In genomic region chr8:95025421-95025820, GRCm38 (mm10) we compare ENCODE assay signal across 9 mouse cellular contexts. TPM values are rescaled to one million over a fixed set of nuclear protein-coding genes. Genes with fewer than 3 reads are reported as not detected.
DNase-seq lines count a peak whose midpoint lies in the region; TF ChIP-seq lines count a peak whose summit lies in the region.
"Had no signal": no experiment of that assay in that cellular context is flagged by ENCODE, and none has a peak within 500 bp of the region (broad histone marks: within the 10 kb centered on the region; RNA-seq: fewer than 3 reads in every experiment).

No protein-coding gene starts in this region.

- H3K27ac ChIP-seq in heart, adult 2 months: no peak overlapping the region
- no peak overlapping the region for H3K27ac ChIP-seq in cortical plate, adult 2 months (ENCODE audit: insufficient read depth, low read length)

- no peaks in the 10 kb centered on the region for H3K36me3 ChIP-seq in heart, adult 2 months (ENCODE audit: control insufficient read depth, insufficient read depth, low read length)

- H3K79me2 ChIP-seq in heart, adult 2 months (replicated peaks; ENCODE audit: control insufficient read depth, insufficient read depth, low read length): no peaks in the 10 kb centered on the region

- no peaks in the 10 kb centered on the region for H3K27me3 ChIP-seq in heart, adult 2 months (ENCODE audit: control insufficient read depth, insufficient read depth, low read length)

- TF ChIP-seq EP300 in heart, adult 2 months (IDR thresholded peaks at IDR 0.05; ENCODE audit: insufficient read depth, low read depth, low read length): no peak

- no peak overlapping the region for H3K9ac ChIP-seq in heart, adult 2 months (ENCODE audit: low read depth, low read length)

- TF ChIP-seq POLR2A in heart, adult 2 months (IDR thresholded peaks at IDR 0.05; ENCODE audit: insufficient read depth, low read depth, low read length): no peak
- no peak for TF ChIP-seq POLR2A in cortical plate, adult 2 months (IDR thresholded peaks at IDR 0.05; ENCODE audit: extremely low read depth, insufficient read depth, low read length)

- no peaks in the 10 kb centered on the region for H3K4me1 ChIP-seq in heart, adult 2 months (ENCODE audit: control insufficient read depth, insufficient read depth, low read length)
- no peaks in the 10 kb centered on the region for H3K4me1 ChIP-seq in cortical plate, adult 2 months (ENCODE audit: control insufficient read depth, insufficient read depth, low read length)

- no peak for DNase-seq in heart, adult 2 months
- DNase-seq in heart, adult 11 months: no peak
- peak; percentile 56 for DNase-seq in right cerebral cortex, postnatal 14 days
- DNase-seq in right cerebral cortex, postnatal 25 days: no peak
- DNase-seq in testis, postnatal 14 days (ENCODE audit: low spot score): peak; percentile 29
- no peak for DNase-seq in urinary bladder, adult 2 months (ENCODE audit: low spot score)
- DNase-seq in frontal cortex, postnatal 10 days (ENCODE audit: low spot score in 2 of 2): no peak
- DNase-seq: layer of hippocampus, adult 9-11 months had no signal

- intact Hi-C loops in heart, adult 2 months (cut with DNase I): loop anchor here (5.0 kb wide), 1 partner anchor 52 kb away; no protein-coding TSS in a partner anchor

- 76% methylated on average over 2 of the region's 2 CpGs for WGBS in heart, adult 2 months

- no peak overlapping the region for H3K4me3 ChIP-seq in heart, adult 2 months
- H3K4me3 ChIP-seq in cortical plate, adult 2 months (ENCODE audit: insufficient read depth, low read length): no peak overlapping the region

- TF ChIP-seq CTCF in heart, adult 2 months (IDR thresholded peaks at IDR 0.05): peak; percentile 61
- peak; percentile 28; the same call in 1 of the 2 replicates for TF ChIP-seq CTCF in cortical plate, adult 2 months (IDR thresholded peaks at IDR 0.05; ENCODE audit: extremely low read depth, insufficient read depth, low read length)

RNA-seq across cellular contexts. Expression of gene Adgrg3, which starts 7.9 kb away (rescaled TPM):
- total RNA-seq in heart, adult 2 months (2021): 1 to 10 TPM; 1.3 to 2.5 TPM
- 4.3 and 4.9 TPM in 2 replicates for polyA plus RNA-seq in heart, adult 2 months (2012; rRNA removed)
- 0.30 and 0.40 TPM in 2 replicates for polyA plus RNA-seq in cortical plate, adult 2 months (2012; rRNA removed)
- 4.9 and 6.3 TPM in 2 replicates for polyA plus RNA-seq in urinary bladder, adult 2 months (2012; rRNA removed)

RNA-seq across cellular contexts. Expression of gene Drc7, which starts 29.5 kb away (rescaled TPM):
- not detected for total RNA-seq in heart, adult 2 months (2021)
- 0.41 TPM in 1 of 2 replicates, not detected in the other for polyA plus RNA-seq in heart, adult 2 months (2012; rRNA removed)
- polyA plus RNA-seq in cortical plate, adult 2 months (2012; rRNA removed): 0.93 and 2.2 TPM in 2 replicates
- 0.04 TPM in 1 of 2 replicates, not detected in the other for polyA plus RNA-seq in urinary bladder, adult 2 months (2012; rRNA removed)

RNA-seq across cellular contexts. Expression of gene Adgrg1, which starts 50.9 kb away (rescaled TPM):
- total RNA-seq in heart, adult 2 months (2021): 10 to 100 TPM; 52.1 to 67.8 TPM
- polyA plus RNA-seq in heart, adult 2 months (2012; rRNA removed): 96.1 and 107 TPM in 2 replicates
- 63.4 and 63.8 TPM in 2 replicates for polyA plus RNA-seq in cortical plate, adult 2 months (2012; rRNA removed)
- polyA plus RNA-seq in urinary bladder, adult 2 months (2012; rRNA removed): 47.4 and 52.8 TPM in 2 replicates

RNA-seq across cellular contexts. Expression of gene Katnb1, which starts 55.6 kb away (rescaled TPM):
- 1 to 10 TPM; 4.5 to 5.9 TPM for total RNA-seq in heart, adult 2 months (2021)
- 8.7 and 9.1 TPM in 2 replicates for polyA plus RNA-seq in heart, adult 2 months (2012; rRNA removed)
- 49.1 and 50.1 TPM in 2 replicates for polyA plus RNA-seq in cortical plate, adult 2 months (2012; rRNA removed)
- 12.7 and 13.5 TPM in 2 replicates for polyA plus RNA-seq in urinary bladder, adult 2 months (2012; rRNA removed)

Comparison
In these comparisons a context has a peak if more than half of its experiments do, and no peak if none do; other contexts are left out.
1. DNase-seq: peak in right cerebral cortex, postnatal 14 days (single experiment) and testis, postnatal 14 days (single experiment); none in heart, adult 2 months (0 of 2), heart, adult 11 months (single experiment), right cerebral cortex, postnatal 25 days (single experiment), urinary bladder, adult 2 months (single experiment) and frontal cortex, postnatal 10 days (0 of 2).